Mouse (Mus musculus) heart, postnatal 14 days (tissue): ENCODE results near the gene Orc5. TPM values are rescaled to one million over a fixed set of nuclear protein-coding genes. Genes with fewer than 3 reads are reported as not detected.
A peak's percentile ranks its signal among the peaks of the same experiment; 100 is the strongest.

Experiments used
- DNase-seq, 2 experiments: peaks; one replicate each; pipeline ENCODE4 v3.0.0; 2021 to 2022
- intact Hi-C: fragments of 180-260 bp; cut with DNase I; formaldehyde crosslinking; loops from one replicate; pipeline ENCODE4 v1.15.1; 2025
- long read RNA-seq, 2 experiments: library from polyadenylated mRNA; stranded (forward); transcript quantifications; one replicate each; pipeline ENCODE4 v2.0.0; 2021
- total RNA-seq, 2 experiments: library from RNA; stranded (reverse); gene quantifications; 2 replicates each; pipeline ENCODE4 v1.2.3; 2021

Gene Orc5
- 1 to 10 TPM; 7.8 to 8.0 TPM for total RNA-seq
- long read RNA-seq, experiment 1, transcript Orc5-201 (14 exons, 2,103 nt): major isoform, 5 of 13 reads
- long read RNA-seq, experiment 1, partial matches to known transcripts: 1 of 13 reads
- long read RNA-seq, experiment 1, other reads (novel, unspliced or antisense): 5 of 13 reads
- long read RNA-seq, experiment 2, transcript Orc5-201 (14 exons, 2,103 nt): major isoform, 9 of 10 reads
- long read RNA-seq, experiment 2, partial matches to known transcripts: 0 of 10 reads
- long read RNA-seq, experiment 2, other reads (novel, unspliced or antisense): 1 of 10 reads

DNA sequence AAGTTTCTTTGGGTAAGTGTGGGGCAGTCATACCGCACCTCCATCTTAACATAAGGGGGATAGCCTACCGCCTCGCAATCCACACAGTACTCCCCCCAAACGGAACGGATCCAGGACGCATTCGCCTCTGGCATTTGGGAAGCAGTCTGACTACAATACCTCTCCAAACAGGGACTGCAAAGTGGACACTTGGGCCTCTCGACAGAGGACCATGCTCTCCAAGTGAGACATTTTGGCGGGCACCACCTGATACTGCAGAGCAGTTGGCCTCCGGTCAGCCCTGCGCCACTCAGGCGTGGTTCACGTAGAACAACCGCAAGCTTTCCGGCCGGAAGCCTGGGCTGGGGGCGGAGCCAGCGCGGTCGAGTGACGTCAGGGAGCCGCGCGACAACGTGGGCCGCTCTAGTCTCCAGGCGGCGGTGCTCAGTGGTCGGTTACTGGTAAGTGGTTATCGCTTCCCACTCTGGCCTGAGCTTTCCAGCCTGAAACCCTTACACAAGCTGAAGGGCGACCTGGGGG is at the start of gene Orc5:
Gene Orc5 (minus strand): TSS at position 397 of the 519 bp plus-strand sequence.
- intact Hi-C loops: no loop called here
- DNase-seq: peak; percentile 93 to 96

DNA sequence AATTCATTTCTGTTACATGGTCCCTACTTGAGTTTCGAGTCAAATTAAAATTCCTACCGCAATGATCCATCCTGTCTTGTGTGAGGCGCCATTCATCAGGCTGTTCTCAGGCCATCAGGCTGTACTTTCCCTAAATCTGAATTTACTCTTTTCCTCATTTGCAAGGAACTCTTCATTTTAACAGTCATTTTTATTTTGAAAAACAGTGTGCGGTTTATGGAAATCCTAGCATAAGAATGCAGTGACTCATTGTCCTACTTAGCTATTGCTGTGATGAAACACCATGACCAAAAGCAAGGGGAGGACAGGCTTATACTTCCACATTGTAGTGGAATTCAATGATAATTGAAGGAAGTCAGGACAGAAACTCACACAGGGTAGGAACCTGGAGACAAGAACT is 46.8 kb upstream of the Orc5 start:
- no peak for DNase-seq
- intact Hi-C loops: no loop called here

DNA sequence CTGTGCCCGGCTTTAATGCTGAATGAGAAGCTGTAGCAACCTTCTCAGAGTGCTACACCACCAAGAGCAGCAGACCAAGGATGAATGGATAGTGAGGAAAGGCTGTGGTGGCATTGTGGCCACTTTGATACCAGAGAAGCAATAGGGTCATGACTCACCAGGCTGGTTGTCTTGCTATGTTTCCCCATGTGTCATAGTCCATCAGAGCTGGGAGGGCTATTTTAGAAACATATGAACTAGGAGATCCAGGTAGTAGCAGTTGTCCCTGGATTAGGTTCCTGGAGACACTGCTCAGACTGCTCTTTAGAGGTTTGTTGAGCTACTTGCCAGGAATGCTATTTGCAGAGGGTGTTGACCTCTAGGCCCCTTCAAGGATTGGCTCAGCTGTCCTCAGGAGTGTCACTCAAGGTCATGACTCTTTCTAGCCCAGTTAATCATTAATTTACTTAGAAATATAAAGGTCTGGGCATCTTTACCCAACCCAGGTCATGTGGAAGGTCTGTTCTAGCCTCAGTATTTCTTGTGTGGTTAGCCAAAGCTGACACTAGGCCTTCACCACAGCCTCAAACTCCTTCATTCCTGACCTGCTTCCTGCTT is 39.2 kb upstream of the Orc5 start:
- no peak for DNase-seq
- intact Hi-C loops: no loop called here

DNA sequence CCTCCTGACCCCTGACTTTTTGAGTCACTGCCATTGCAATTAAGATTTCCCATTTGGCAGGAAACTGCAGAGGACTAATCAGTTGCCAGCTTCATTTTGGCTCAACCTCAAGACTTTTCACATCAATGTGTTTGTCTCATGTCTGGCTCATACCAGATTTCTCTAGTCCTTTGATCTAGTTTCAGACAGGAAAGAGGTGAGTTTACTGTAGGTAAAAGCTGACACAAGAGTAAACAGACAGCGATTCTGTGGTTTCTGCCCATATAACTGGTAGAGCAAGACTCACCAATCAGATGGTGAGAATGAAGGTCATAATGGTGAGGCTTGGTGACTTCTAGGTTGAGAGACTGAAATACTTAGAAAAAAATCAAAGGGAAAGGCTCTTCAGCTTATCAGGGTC is 37.3 kb upstream of the Orc5 start:
- no peak for DNase-seq
- intact Hi-C loops: no loop called here

DNA sequence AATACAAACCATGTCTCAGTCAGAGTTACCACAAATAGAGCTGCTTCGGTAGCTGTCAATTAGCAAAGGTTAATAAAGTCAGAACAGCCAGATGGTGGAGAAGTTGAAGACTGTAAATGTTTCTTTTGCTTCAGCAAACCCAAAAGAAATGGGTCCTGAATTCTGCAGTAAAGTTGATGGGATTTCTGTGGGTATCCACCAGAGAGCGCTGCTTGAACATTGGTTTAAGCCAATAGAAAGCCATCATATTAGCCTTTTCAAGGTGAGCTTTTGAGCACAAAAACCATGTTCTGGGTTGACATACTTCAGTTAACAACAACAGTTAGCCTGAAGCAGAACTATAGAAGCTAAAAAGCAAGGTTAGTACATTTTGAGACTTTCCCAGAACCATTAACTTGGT is 34.3 kb upstream of the Orc5 start:
- intact Hi-C loops: no loop called here
- no peak for DNase-seq

DNA sequence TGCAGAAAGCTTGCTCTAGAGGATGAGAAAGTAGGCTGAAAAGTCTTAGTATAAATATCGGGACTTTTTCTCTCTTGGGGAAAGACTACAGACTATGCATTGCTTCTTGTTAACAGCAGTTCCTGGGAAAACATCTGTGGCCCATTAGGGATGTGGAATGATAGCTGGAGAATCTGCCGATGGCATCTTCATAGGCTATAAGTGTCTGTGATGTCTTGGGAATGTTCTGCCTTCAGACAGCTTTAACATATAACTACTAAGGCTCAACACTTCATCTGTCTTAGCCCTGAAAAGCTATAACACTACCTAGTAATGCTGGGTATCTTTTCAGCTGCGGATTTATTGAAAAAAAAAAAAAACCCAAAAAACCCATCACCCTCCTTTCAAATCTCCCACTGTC is 27.8 kb upstream of the Orc5 start:
- DNase-seq: no peak
- intact Hi-C loops: no loop called here

DNA sequence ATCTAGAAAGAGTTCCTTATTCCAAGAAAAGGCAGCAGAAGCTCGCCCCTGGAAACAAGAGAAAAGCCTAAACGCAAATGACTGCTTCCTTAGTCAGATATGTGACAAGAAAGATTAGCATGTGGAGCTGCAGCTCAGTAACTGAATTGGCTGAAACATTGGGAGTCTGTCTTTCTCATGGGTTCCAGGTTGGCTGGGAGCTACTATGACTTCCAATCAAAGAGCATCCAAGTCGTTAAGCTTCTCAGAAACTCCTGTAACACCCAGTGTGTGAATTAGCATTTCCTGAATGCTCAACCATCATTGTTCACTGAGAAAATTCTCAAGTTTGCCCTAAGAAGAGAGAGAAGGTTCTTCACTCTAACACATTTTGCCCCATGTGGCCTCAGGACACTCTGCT is 24.5 kb upstream of the Orc5 start:
- intact Hi-C loops: no loop called here

DNA sequence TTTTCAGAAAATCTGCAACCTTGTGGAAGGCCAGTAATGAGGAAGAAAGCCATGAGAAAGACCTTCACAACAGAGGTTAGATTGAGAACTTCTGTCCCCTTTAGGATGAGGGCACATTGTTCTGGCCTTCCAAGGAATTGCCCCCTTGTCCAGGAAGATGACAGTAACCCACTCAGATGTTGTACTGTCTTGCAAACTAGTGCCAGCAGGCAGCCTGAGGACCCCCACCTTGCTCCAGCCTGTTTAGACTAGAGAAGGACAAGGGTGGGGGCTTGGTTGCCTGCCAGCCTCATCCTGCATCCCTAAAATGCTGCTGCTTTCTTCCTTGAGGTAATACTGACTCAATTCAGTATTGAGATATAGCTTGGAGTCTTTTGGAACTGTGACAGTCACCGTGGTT is 23.9 kb upstream of the Orc5 start:
- DNase-seq: no peak
- intact Hi-C loops: no loop called here

More for the DNA sequence above, 24.5 kb upstream of the Orc5 start:
- no peak for DNase-seq

DNA sequence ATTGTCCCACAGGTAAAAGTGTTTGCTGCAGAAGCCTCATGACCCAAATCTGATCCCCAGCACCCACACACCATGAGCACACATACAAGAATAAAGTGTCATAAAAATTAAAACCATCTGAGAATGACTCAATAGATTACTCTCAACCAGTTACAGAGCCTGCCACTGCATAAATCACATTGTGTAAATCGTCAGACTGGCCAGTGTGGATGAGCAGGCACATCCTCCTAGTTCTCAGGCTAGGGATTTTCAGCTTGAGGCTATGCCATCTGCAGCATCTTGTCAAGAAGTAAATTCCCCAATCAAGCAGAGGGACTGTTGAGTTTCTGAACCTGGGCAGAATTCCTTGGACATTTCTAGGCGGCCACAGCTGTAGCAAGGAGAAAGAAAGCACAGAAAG is 23.5 kb upstream of the Orc5 start:
- DNase-seq: no peak
- intact Hi-C loops: no loop called here

DNA sequence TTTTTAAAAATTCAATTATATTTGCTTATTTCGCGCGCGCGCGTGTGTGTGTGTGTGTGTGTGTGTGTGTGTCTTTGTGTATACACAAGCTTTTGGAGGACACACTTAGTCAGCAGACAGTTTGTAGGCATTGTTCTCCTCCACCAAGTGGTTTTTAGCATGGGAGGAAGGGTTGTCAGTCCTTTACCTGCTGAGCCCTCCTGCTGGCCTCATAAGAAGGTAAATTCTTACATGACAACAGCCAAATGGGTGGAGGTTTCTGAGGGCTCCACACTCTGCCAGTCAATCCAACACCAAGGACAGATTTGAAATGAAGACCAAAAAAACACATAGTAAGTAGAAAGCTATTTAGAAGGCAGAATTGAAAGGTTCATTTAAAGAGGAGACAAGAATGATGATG is 22.7 kb upstream of the Orc5 start:
- DNase-seq: no peak
- intact Hi-C loops: no loop called here

DNA sequence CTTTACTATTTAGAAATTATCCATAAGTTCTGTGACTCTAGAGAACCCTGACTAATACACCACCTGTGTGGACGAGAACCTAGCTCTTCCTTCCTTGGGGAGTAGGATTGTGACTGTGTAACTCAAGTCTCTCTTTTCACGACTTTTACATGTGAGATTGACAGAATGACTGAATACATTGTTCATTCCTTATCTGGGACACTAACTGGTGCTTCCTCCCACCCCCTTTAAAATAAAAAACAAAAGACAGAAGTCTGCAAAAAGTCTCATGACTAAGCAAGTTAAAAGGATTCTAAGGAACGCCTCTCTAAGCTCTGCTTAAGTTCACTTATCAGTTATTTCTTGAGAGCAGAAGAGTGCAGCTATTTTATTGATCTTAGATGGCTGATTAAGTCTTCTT is 22.2 kb upstream of the Orc5 start:
- intact Hi-C loops: no loop called here
- DNase-seq: no peak

DNA sequence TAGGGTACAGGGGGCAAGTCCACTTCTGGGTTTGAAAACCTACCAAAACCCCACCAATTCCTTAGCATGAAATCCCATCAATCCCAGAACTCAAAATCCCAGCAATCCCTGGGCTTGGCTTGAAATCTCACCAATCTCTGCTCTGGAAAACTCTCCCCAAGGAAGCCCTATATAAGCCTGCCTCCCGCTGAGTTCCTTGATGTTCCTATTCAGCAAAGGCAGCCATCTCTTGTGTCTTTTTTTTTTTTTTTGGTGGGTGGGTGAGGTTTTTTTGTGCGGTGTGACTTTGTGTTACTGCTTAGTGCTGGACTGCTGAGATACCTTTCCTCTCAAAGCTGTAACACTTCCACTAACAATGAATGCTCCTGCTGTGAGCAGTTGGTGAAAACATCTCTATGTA is 15.5 kb upstream of the Orc5 start:
- no peak for DNase-seq
- intact Hi-C loops: no loop called here

DNA sequence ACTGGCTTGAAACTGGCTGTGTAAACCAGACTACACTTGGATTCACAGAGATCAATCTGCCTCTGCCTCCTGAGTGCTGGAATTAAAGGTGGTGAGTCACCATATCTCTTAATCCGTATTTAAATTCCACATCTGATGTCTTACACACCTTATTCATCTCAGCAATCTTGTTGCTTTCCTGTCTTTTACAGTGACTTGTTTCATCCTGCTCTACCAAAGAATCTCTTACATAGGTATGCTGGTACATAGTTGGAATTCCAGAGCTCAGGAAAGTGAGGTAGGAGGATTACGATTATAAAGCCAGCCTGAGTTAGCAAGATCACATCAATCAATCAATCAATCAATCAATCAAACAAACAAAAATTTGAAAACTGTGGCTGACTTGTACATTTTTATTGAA is 9.6 kb upstream of the Orc5 start:
- DNase-seq: no peak
- intact Hi-C loops: no loop called here

DNA sequence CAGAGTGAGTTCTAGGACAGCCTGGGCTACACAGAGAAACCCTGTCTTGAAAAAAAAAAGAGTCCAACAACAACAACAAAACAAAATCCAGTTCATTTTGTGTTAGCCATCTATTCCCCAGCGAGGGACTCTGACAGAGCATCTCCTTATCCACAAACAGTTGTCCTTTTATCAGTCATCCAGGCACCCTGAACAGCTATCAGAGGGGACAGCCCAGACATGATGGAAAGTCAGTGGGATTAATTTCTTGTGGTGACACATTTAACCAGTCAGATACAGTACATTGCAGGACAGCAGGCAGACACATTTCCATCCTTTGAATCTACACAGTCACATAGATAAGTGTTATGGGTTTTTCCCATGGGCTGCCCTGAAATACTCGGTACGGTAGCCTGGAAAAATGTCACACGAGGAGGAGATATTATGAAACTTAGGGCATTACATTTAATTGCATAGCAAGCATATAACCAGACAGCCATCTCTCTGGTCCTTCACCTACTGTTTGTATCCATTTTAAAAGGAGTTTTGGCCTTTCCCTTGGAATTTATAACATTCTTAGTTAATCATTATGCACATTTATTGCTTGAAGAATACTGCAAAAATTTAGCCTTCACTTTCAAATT is 7.4 kb upstream of the Orc5 start:
- no peak for DNase-seq

DNA sequence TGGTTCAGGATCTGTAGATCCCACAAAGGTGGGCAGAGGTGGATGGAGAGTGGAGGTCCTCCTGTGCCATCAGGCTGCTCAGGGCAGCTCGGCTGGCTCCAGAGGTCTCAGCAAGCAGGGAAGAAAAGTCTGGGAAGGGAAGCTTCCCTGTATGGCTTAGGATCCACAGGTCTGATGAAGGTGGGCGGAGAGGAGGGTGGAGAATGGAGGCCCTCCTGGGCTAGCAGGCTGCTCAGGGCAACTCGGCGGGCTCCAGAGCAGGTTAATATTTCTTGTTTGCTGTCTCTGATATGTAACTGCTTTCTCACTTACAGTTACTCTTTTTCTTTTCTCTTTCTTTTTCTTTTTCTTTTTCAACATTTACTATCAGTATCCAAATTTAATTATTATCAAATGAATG is 6.5 kb upstream of the Orc5 start:
- intact Hi-C loops: no loop called here
- no peak for DNase-seq

More for the DNA sequence above, 7.4 kb upstream of the Orc5 start:
- intact Hi-C loops: no loop called here

DNA sequence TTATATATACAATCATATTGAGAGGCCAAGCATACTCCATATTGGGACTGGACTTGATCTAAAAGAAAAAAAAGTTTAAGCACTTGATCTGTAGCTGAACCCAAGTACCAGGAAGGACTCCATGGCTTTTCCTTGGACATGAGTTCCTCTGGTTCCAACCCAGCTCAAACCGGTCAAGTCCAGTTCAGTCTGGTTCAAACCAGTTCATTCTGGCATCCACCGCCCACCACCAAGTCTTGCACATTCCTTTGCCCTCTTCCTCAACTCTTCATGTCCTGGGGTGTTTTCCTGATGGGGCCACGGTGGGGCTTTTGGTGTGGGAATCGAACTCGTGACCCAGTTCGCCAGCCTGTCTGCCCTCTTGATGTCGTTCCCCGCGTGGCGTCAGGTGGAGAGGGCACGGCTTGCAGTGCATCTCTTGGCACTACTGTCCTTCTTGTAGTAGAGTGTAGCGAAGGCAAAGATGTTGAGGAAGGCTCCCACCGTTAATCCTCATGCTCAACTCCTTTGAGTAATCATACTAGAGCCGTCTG is 2.1 kb upstream of the Orc5 start:
- intact Hi-C loops: no loop called here

DNA sequence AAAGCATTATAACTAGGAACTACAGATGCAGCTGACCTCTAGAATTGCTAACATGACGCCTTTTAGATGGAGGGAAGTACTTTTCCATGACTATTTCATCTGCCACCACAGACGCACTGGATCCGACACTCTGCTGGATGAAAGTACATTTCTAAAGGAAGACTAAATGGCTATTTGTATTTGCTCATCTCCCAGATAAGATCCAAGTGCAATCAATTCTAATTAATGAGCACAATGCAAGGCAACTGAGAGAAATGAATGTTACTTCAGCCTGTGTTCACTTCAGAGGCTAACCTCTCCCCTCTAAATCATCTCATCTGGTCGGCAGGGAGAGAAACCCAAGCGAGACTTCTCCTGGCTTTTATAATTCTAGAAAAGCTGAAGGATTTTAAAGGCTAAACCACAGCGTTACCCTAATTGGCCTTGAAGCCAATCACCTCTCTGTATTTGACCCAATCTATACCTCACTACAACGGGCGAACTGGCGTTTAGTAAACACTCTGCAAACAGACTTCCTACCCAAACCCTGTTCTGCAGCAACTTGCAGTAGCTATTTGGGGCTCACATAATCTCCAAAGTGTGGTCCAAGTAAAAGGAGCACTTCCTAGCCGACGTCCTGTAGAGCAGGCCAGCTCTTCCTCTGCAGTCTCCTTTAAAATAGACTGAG is 730 bp downstream of the Orc5 start:
- intact Hi-C loops: no loop called here
- no peak for DNase-seq

More for the DNA sequence above, 2.1 kb upstream of the Orc5 start:
- no peak for DNase-seq

DNA sequence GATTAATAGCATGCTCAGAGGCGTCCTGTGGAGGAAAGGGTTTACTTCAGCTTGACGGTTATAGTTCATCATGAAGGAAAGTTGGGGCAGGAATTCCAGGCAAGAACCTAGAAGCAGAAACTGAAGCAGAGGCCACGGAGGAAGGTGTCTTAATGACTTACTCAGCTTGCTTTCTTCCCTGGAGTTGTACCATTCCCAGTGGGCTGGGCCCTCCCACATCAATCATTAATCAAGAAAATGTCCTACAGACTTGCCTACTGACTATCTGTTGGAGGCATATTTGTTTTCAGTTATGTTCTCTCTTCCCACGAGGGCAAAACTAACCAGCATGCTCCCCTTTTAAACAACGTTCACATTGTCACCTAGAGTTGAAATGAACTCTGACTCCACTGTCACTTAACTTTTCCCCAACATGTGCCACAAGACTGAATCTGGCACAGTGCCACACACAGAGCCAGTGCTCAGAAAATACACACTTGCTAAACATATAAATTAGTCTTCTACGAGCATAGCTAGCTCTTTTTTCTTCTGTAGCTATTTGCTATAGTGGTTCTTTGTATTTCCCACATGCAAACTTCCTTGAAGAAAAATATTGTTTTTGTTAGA is 1.6 kb downstream of the Orc5 start:
- DNase-seq: no peak
- intact Hi-C loops: no loop called here

DNA sequence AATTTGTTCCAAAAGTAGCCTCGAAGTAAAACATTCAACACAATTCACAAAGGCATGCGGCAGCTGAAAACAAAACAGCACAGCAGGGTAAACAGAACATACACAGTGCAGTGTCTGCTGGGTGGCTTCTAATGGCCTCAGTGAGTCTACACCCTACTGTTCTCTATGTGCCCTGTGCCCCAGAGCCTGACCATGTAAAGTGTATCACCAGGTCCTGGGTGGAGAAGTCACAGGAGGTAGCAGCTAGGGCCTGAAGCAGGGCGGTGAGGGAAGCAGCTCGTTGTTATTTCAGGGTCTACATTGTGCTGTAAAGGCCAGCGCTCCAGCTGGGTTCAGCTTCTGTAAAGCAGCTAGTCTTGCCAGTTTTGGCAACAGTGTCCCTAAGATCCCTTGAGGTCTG is 3.7 kb downstream of the Orc5 start:
- DNase-seq: no peak

DNA sequence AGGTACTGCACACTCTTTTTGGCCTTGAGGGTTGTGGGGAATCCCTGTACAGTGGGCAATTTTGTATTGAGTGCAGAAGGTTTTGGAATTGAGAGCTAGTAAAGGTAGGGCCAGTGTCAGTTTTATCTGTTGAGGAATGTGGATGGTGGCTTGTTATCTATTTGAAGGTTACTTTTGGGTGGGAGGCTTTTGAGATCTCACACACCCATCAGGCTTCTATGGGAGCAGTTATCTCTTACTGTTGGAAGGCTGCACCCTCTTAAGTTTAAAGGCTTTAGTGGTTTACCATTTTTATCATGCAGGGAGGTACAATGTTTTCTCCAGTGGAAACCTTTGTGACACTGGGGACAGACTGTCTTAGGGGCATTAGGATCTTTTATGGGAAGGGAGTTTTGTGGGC is 4.9 kb downstream of the Orc5 start:
- intact Hi-C loops: no loop called here
- no peak for DNase-seq

More for the DNA sequence above, 3.7 kb downstream of the Orc5 start:
- intact Hi-C loops: no loop called here

DNA sequence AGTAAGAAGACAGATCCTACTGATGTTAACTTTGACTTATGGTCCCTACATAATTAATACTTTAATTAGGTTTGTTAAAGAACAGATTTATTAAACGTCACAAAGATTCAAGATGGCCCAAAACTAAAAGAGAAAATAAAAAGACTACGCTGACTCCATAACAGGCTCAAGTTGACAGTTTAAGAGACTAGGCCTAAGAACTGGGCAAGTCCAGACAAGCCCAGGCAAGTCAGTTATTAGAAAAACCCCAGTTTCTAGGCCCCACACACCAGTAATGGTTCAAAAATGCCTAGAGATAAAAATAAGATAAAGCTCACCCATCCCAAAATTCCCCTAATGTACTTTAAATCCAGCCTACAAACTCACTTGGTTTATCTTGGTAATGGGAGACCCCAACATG is 7.6 kb downstream of the Orc5 start:
- intact Hi-C loops: no loop called here
- no peak for DNase-seq
